Mouse (Mus musculus): ENCODE results near the gene Il6st. TPM values are rescaled to one million over a fixed set of nuclear protein-coding genes. Genes with fewer than 3 reads are reported as not detected.

Il6st gene
- polyA plus RNA-seq, 1 experiment from 2014 or later = 79.3 TPM

- Histone ChIP-seq H3K4me2 (no peak overlapping the region), H3K4me3 (no peak overlapping the region), H3K36me3 (peaks cover 58% of the 10 kb centered on the region), H3K9me3 (replicated peaks) (no peaks in the 10 kb centered on the region), H3K9ac (no peak overlapping the region), H3K4me1 (replicated peaks) (peaks cover 11% of the 10 kb centered on the region; the same call in 1 of the 2 replicates), H3K27ac (ENCODE audit: poor library complexity, severe bottlenecking) (no peak overlapping the region), H3K27me3 (replicated peaks) (no peaks in the 10 kb centered on the region)
- no peak for ATAC-seq (ENCODE audit: insufficient number of reproducible peaks, low FRiP score)
- 84% methylated on average over 13 of the region's 13 CpGs for WGBS
Observed at GRCm38 (mm10) chr13:112507691-112508090, 43.8 kb downstream of the Il6st start.

GRCm38 (mm10) chr13:112508487-112508886, 44.6 kb downstream of the Il6st start:
- no peak overlapping the region for H3K27ac ChIP-seq (ENCODE audit: poor library complexity, severe bottlenecking)
- peaks cover 51% of the 10 kb centered on the region for H3K36me3 ChIP-seq
- H3K9me3 ChIP-seq (replicated peaks) = no peaks in the 10 kb centered on the region
- WGBS = 85% methylated on average over 5 of the region's 5 CpGs
- H3K4me3 ChIP-seq = no peak overlapping the region
- H3K9ac ChIP-seq = no peak overlapping the region
- H3K4me2 ChIP-seq = no peak overlapping the region
- ATAC-seq (ENCODE audit: insufficient number of reproducible peaks, low FRiP score) = no peak
- H3K4me1 ChIP-seq (replicated peaks) = peaks cover 11% of the 10 kb centered on the region; the same call in 1 of the 2 replicates
- no peaks in the 10 kb centered on the region for H3K27me3 ChIP-seq (replicated peaks)

DNA sequence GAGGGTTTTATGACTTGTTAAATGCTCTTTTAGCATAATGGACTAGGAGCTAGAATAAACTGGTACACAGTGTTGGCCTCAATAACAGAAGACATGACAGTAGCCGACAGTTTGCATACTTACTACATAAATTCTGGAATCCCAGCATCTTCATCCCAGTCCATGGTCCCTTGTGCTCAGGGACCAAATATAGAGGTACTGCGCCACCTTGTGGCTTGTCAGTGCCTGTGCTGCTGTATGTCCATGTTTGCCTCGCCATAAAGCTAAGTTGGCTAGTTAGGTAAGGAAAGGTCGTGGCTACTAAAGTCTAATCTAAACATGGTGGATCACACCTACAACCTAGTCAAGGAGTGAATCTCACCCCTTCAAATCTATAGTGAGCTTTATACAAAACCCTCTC, 45.6 kb downstream of the Il6st start:
- H3K4me2 ChIP-seq = no peak overlapping the region
- peaks cover 42% of the 10 kb centered on the region for H3K36me3 ChIP-seq
- no peak overlapping the region for H3K4me3 ChIP-seq
- 32% methylated on average over 4 of the region's 4 CpGs for WGBS
- no peak overlapping the region for H3K9ac ChIP-seq
- no peaks in the 10 kb centered on the region for H3K9me3 ChIP-seq (replicated peaks)
- peaks cover 11% of the 10 kb centered on the region; the same call in 1 of the 2 replicates for H3K4me1 ChIP-seq (replicated peaks)
- no peak overlapping the region for H3K27ac ChIP-seq (ENCODE audit: poor library complexity, severe bottlenecking)
- peak; percentile 65; the same call in 1 of the 2 replicates for ATAC-seq (ENCODE audit: insufficient number of reproducible peaks, low FRiP score)
- H3K27me3 ChIP-seq (replicated peaks) = no peaks in the 10 kb centered on the region

GRCm38 (mm10) chr13:112510437-112511212, 46.8 kb downstream of the Il6st start:
- Histone ChIP-seq H3K9ac (no peak overlapping the region), H3K4me1 (replicated peaks) (peaks cover 11% of the 10 kb centered on the region; the same call in 1 of the 2 replicates), H3K4me3 (no peak overlapping the region), H3K27me3 (replicated peaks) (no peaks in the 10 kb centered on the region), H3K4me2 (no peak overlapping the region), H3K36me3 (peaks cover 30% of the 10 kb centered on the region), H3K27ac (ENCODE audit: poor library complexity, severe bottlenecking) (0 out of 2 replicates have a peak overlapping the region, but pooled peaks have one; percentile 5), H3K9me3 (replicated peaks) (no peaks in the 10 kb centered on the region)
- ATAC-seq (ENCODE audit: insufficient number of reproducible peaks, low FRiP score) = no peak
- 87% methylated on average over 19 of the region's 19 CpGs for WGBS

DNA sequence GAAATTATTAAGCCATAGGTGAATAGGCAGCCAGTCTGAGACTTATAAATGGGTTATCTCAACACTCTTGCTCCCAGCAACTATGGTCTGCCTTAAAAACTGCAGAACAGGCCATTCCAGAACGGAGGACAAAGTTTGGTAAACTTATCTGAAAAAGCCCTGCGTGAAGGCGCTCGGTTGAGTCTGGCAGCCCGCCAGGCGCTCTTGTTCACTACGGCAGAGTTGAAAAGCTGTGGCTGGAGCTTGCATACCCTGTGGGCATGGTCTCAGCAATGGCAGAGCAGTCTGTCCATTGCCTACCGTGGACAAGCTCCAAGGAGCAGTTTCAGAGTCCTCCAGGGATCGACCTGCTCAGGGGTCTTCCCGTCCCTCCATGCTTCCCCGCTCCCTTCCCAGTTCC, 47.4 kb downstream of the Il6st start:
- Histone ChIP-seq H3K4me1 (replicated peaks) (peaks cover 11% of the 10 kb centered on the region; the same call in 1 of the 2 replicates), H3K9ac (no peak overlapping the region), H3K27me3 (replicated peaks) (no peaks in the 10 kb centered on the region), H3K36me3 (peaks cover 24% of the 10 kb centered on the region), H3K4me2 (no peak overlapping the region), H3K27ac (ENCODE audit: poor library complexity, severe bottlenecking) (no peak overlapping the region), H3K4me3 (no peak overlapping the region), H3K9me3 (replicated peaks) (no peaks in the 10 kb centered on the region)
- ATAC-seq (ENCODE audit: insufficient number of reproducible peaks, low FRiP score) = no peak
- WGBS = 57% methylated on average over 11 of the region's 11 CpGs

DNA sequence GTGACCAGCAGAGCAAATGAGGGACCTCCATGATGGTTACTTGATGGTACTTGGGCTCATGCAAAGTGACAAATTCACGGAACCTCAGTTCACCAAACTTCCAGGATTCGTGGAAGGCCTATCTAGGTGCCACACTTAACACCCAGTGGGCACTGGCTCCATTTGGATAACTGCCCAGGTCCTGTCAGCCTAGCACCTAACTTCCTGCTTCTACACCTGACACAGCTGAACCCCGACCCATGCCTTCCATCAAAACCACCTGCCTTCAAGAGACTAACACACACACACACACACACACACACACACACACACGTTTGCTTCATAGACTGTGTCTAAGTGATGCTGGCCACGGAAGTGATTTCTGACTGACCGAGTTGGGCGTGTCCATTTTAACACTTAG, 47.9 kb downstream of the Il6st start:
- ATAC-seq (ENCODE audit: insufficient number of reproducible peaks, low FRiP score) = no peak
- H3K4me1 ChIP-seq (replicated peaks) = peaks cover 11% of the 10 kb centered on the region; the same call in 1 of the 2 replicates
- no peak overlapping the region for H3K4me3 ChIP-seq
- H3K27ac ChIP-seq (ENCODE audit: poor library complexity, severe bottlenecking) = no peak overlapping the region
- no peaks in the 10 kb centered on the region for H3K9me3 ChIP-seq (replicated peaks)
- H3K9ac ChIP-seq = no peak overlapping the region
- peaks cover 18% of the 10 kb centered on the region for H3K36me3 ChIP-seq
- H3K4me2 ChIP-seq = no peak overlapping the region
- WGBS = 84% methylated on average over 7 of the region's 7 CpGs
- no peaks in the 10 kb centered on the region for H3K27me3 ChIP-seq (replicated peaks)

GRCm38 (mm10) chr13:112512824-112513223, 49.0 kb downstream of the Il6st start:
- peaks cover 5% of the 10 kb centered on the region for H3K9me3 ChIP-seq (replicated peaks)
- ATAC-seq (ENCODE audit: insufficient number of reproducible peaks, low FRiP score) = no peak
- H3K4me3 ChIP-seq = no peak overlapping the region
- H3K4me1 ChIP-seq (replicated peaks) = peaks cover 11% of the 10 kb centered on the region; the same call in 1 of the 2 replicates
- no peak overlapping the region for H3K9ac ChIP-seq
- H3K27ac ChIP-seq (ENCODE audit: poor library complexity, severe bottlenecking) = no peak overlapping the region
- no peak overlapping the region for H3K4me2 ChIP-seq
- peaks cover 8% of the 10 kb centered on the region; the same call in 1 of the 2 replicates for H3K36me3 ChIP-seq
- WGBS = 82% methylated on average over 5 of the region's 5 CpGs
- H3K27me3 ChIP-seq (replicated peaks) = no peaks in the 10 kb centered on the region

GRCm38 (mm10) chr13:112514546-112514945, 50.7 kb downstream of the Il6st start:
- Histone ChIP-seq H3K4me2 (no peak overlapping the region), H3K4me3 (no peak overlapping the region), H3K27ac (ENCODE audit: poor library complexity, severe bottlenecking) (no peak overlapping the region), H3K9me3 (replicated peaks) (peaks cover 21% of the 10 kb centered on the region), H3K27me3 (replicated peaks) (no peaks in the 10 kb centered on the region), H3K9ac (no peak overlapping the region), H3K4me1 (replicated peaks) (peaks cover 11% of the 10 kb centered on the region; the same call in 1 of the 2 replicates), H3K36me3 (no peaks in the 10 kb centered on the region)
- WGBS = 59% methylated on average over 1 of the region's 1 CpGs
- ATAC-seq (ENCODE audit: insufficient number of reproducible peaks, low FRiP score) = no peak

DNA sequence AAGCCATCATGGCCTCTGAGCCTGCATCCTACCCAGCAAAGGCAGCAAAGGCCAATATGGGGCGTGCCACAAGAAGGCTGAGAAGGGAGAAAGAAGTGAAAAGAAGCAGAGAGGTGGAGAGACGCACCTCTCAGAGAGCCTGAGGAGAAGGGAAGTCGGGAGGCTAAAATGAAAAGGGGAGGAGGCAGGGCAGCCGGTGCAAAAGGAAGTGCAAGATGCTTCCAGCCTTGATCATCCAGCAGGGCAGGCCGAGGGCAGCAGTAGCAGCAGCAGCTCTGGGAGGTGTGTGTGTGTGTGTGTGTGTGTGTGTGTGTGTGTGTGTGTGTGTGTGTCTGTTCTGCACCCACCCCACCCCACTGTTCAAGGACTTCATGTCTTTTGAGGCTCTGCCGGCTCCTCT, 58.4 kb downstream of the Il6st start:
- WGBS = 66% methylated on average over 6 of the region's 6 CpGs
- H3K36me3 ChIP-seq = no peaks in the 10 kb centered on the region
- peaks cover 26% of the 10 kb centered on the region for H3K9me3 ChIP-seq (replicated peaks)
- H3K4me3 ChIP-seq = no peak overlapping the region
- H3K9ac ChIP-seq = no peak overlapping the region
- no peak for ATAC-seq (ENCODE audit: insufficient number of reproducible peaks, low FRiP score)
- no peaks in the 10 kb centered on the region for H3K27me3 ChIP-seq (replicated peaks)
- H3K27ac ChIP-seq (ENCODE audit: poor library complexity, severe bottlenecking) = no peak overlapping the region
- H3K4me1 ChIP-seq (replicated peaks) = no peaks in the 10 kb centered on the region
- H3K4me2 ChIP-seq = no peak overlapping the region

DNA sequence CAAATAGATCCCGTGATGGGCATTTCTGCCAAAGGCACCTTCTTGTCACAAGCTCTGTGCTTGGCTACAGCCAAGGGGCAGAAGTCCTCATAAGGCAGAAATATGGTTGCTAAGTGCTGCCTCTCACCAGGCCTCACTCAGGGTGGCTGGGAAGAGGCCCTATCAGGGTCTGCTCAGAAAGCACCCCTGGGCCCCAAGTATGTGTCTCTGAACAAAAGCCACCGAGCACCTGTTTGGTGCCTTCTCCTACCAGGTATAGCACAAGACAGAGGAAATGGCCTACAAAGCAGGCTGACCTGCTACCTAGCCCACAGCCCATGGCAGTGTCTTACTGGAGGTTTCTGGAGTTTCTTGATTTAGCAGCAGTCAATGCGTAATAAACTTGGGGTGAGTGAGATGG, 59.0 kb downstream of the Il6st start:
- ATAC-seq (ENCODE audit: insufficient number of reproducible peaks, low FRiP score) = no peak
- WGBS = 82% methylated on average over 3 of the region's 3 CpGs
- no peaks in the 10 kb centered on the region for H3K27me3 ChIP-seq (replicated peaks)

GRCm38 (mm10) chr13:112523346-112523970, 59.6 kb downstream of the Il6st start:
- Histone ChIP-seq H3K4me1 (replicated peaks) (no peaks in the 10 kb centered on the region), H3K36me3 (no peaks in the 10 kb centered on the region), H3K27me3 (replicated peaks) (no peaks in the 10 kb centered on the region)

More for the DNA sequence above, 59.0 kb downstream of the Il6st start:
- Histone ChIP-seq H3K4me2 (no peak overlapping the region), H3K4me3 (no peak overlapping the region), H3K27ac (ENCODE audit: poor library complexity, severe bottlenecking) (no peak overlapping the region), H3K36me3 (no peaks in the 10 kb centered on the region), H3K9ac (no peak overlapping the region), H3K4me1 (replicated peaks) (no peaks in the 10 kb centered on the region), H3K9me3 (replicated peaks) (peaks cover 21% of the 10 kb centered on the region)

More at GRCm38 (mm10) chr13:112523346-112523970, 59.6 kb downstream of the Il6st start:
- no peak overlapping the region for H3K9ac ChIP-seq
- 79% methylated on average over 10 of the region's 10 CpGs for WGBS
- peaks cover 15% of the 10 kb centered on the region for H3K9me3 ChIP-seq (replicated peaks)
- H3K27ac ChIP-seq (ENCODE audit: poor library complexity, severe bottlenecking) = no peak overlapping the region
- H3K4me2 ChIP-seq = no peak overlapping the region
- H3K4me3 ChIP-seq = no peak overlapping the region
- ATAC-seq (ENCODE audit: insufficient number of reproducible peaks, low FRiP score) = no peak
